Mouse (Mus musculus) kidney, adult 2 months (tissue): Measurements from ENCODE around the gene Sag. TPM values are rescaled to one million over a fixed set of nuclear protein-coding genes. Genes with fewer than 3 reads are reported as not detected.
A peak's percentile ranks its signal among the peaks of the same experiment; 100 is the strongest.
"Not testable (repeated sequence)": the region's sequence is repeated elsewhere in the genome, so short reads cannot be mapped to it uniquely, and the experiment has no call there.

Experiments
- DNase-seq: peaks from one replicate; pipeline ENCODE4 v3.0.0; 2021
- H3K27ac ChIP-seq: fragments of 200-500 bp; 2 replicates; pipeline ENCODE4 v1.5.1; 2012; ENCODE audit warnings: low read depth, low read length, control low read depth, inconsistent platforms; ENCODE audit not compliant: insufficient read depth
- H3K27me3 ChIP-seq: fragments of 200-500 bp; replicated peaks from 2 replicates; pipeline ENCODE4 v1.6.1; 2012; ENCODE audit warnings: mild to moderate bottlenecking, moderate library complexity, low read length, inconsistent platforms; ENCODE audit not compliant: control insufficient read depth, insufficient read depth
- H3K36me3 ChIP-seq: fragments of 200-500 bp; 2 replicates; pipeline ENCODE4 v1.6.1; 2012; ENCODE audit warnings: mild to moderate bottlenecking, moderate library complexity, low read length, inconsistent platforms; ENCODE audit not compliant: control insufficient read depth, insufficient read depth
- H3K4me1 ChIP-seq: fragments of 200-500 bp; 2 replicates; pipeline ENCODE4 v1.6.1; 2011; ENCODE audit warnings: low read length; ENCODE audit not compliant: control insufficient read depth, insufficient read depth
- H3K4me3 ChIP-seq: fragments of 200-500 bp; 2 replicates; pipeline ENCODE4 v1.5.1; 2011; ENCODE audit warnings: mild to moderate bottlenecking, low read depth, low read length, control low read depth; ENCODE audit not compliant: insufficient read depth
- CTCF ChIP-seq: fragments of 200-500 bp; conservative IDR thresholded peaks from 2 replicates; pipeline ENCODE4 v1.5.1; 2011; ENCODE audit warnings: low read depth, mild to moderate bottlenecking, control low read depth, low read length, moderate library complexity, mixed read lengths; ENCODE audit not compliant: insufficient read depth, insufficient read length
- POLR2A ChIP-seq: fragments of 200-500 bp; IDR thresholded peaks from one replicate; pipeline ENCODE4 v1.6.1; 2011; ENCODE audit warnings: low read depth, low read length, control low read depth
- WGBS: fragments of 180-500 bp; shearing (Covaris S2); methylation state at CpG from one replicate; pipeline ENCODE4 v1.1.7; 2018; 5-methylcytosine and 5-hydroxymethylcytosine counted together
- polyA plus RNA-seq: library from polyadenylated mRNA; depleted of rRNA; stranded (reverse); fragments of >200 nt; gene quantifications from 2 replicates; pipeline ENCODE4 v1.2.3, GENCODE M21; 2012

Sag gene
- polyA plus RNA-seq, 1 experiment, result 0.34 TPM

- no peak for TF ChIP-seq CTCF
- no peak for TF ChIP-seq POLR2A
- Histone ChIP-seq H3K4me1 (no peaks in the 10 kb centered on the region), H3K27ac (no peak overlapping the region), H3K27me3 (no peaks in the 10 kb centered on the region), H3K36me3 (no peaks in the 10 kb centered on the region), H3K4me3 (no peak overlapping the region)
- 72% methylated on average over 7 of the region's 7 CpGs for WGBS
- no peak for DNase-seq
Measured at GRCm38 (mm10) chr1:87813681-87814080, 10.2 kb downstream of the Sag start.

- TF ChIP-seq CTCF, result no peak
- TF ChIP-seq POLR2A, result no peak
- DNase-seq, result no peak
- H3K27me3 ChIP-seq, result no peaks in the 10 kb centered on the region
Measured at GRCm38 (mm10) chr1:87824420-87824995, 21.0 kb downstream of the Sag start.

GRCm38 (mm10) chr1:87825281-87825680, 21.8 kb downstream of the Sag start:
- WGBS, result 92% methylated on average over 5 of the region's 5 CpGs
- DNase-seq, result no peak
- TF ChIP-seq CTCF (no peak), POLR2A (no peak)
- Histone ChIP-seq H3K36me3 (no peaks in the 10 kb centered on the region), H3K4me1 (no peaks in the 10 kb centered on the region), H3K27me3 (no peaks in the 10 kb centered on the region), H3K4me3 (no peak overlapping the region), H3K27ac (no peak overlapping the region)

More at GRCm38 (mm10) chr1:87824420-87824995, 21.0 kb downstream of the Sag start:
- WGBS, result 93% methylated on average over 10 of the region's 10 CpGs
- Histone ChIP-seq H3K4me1 (no peaks in the 10 kb centered on the region), H3K4me3 (no peak overlapping the region), H3K36me3 (no peaks in the 10 kb centered on the region), H3K27ac (no peak overlapping the region)

GRCm38 (mm10) chr1:87825991-87826390, 22.5 kb downstream of the Sag start:
- no peak overlapping the region for H3K4me3 ChIP-seq
- no peak overlapping the region for H3K27ac ChIP-seq
- TF ChIP-seq CTCF (no peak), POLR2A (no peak)
- no peaks in the 10 kb centered on the region for H3K4me1 ChIP-seq
- H3K36me3 ChIP-seq, result no peaks in the 10 kb centered on the region
- WGBS, result 88% methylated on average over 6 of the region's 6 CpGs
- H3K27me3 ChIP-seq, result no peaks in the 10 kb centered on the region
- DNase-seq, result no peak

GRCm38 (mm10) chr1:87826474-87826873, 23.0 kb downstream of the Sag start:
- Histone ChIP-seq H3K36me3 (no peaks in the 10 kb centered on the region), H3K4me1 (no peaks in the 10 kb centered on the region), H3K4me3 (no peak overlapping the region), H3K27me3 (no peaks in the 10 kb centered on the region), H3K27ac (no peak overlapping the region)
- WGBS, result 87% methylated on average over 2 of the region's 2 CpGs
- TF ChIP-seq CTCF (no peak), POLR2A (no peak)
- no peak for DNase-seq

GRCm38 (mm10) chr1:87827476-87827875, 24.0 kb downstream of the Sag start:
- not testable (repeated sequence) for H3K4me1 ChIP-seq, H3K27ac ChIP-seq, H3K36me3 ChIP-seq, H3K27me3 ChIP-seq, H3K4me3 ChIP-seq, DNase-seq
- 95% methylated on average over 1 of the region's 1 CpGs for whole genome bisulfite sequencing

GRCm38 (mm10) chr1:87828185-87828584, 24.7 kb downstream of the Sag start:
- Histone ChIP-seq H3K27ac (no peak overlapping the region), H3K27me3 (no peaks in the 10 kb centered on the region), H3K4me3 (no peak overlapping the region), H3K4me1 (no peaks in the 10 kb centered on the region), H3K36me3 (no peaks in the 10 kb centered on the region)
- TF ChIP-seq POLR2A (no peak), CTCF (no peak)
- WGBS, result 65% methylated on average over 9 of the region's 9 CpGs
- peak; percentile 31 for DNase-seq
